Mouse (Mus musculus) brain, adult 2 months (tissue): Measurements from ENCODE around the gene Fut1.

Source experiments
- DNase-seq: peaks from one replicate; pipeline ENCODE4 v3.0.0; 2011; ENCODE audit warnings: low read depth, low spot score

The Fut1 gene

DNA sequence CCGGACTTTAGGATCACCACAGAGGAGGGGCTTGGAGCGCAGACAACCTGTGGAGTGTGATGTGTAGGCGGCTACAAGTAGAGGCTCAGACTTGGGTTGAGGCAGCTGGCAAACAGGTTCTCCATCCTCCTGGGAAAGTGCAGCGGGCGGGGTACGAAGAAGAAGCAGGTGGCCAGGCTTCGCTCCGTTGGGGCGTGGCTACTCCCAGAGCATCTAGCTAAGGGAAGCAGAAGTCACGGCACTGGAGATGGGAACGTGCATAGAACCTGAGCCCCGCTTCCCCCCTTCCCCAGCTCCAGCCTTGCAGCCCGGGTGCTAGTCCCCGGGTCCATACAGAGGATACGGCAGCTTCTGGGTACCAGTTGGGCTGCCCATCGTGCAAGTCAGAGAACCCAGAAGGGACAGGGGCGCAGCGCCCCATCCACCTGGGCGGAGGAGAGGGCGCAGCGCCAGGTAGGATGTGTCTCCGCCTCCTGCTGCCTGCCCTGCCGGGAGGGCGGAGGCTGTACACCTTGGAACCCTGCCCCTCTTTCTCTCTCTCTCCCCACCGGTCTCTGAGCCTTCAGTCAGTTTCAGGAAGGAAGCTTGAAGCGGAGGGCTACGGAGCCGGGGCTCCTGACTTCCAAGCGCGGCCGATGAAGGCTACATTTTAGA is at the start of gene Fut1:
Gene Fut1, plus strand, starts transcription at position 248 of the 654 bp plus-strand sequence.
- peak; percentile 61 for DNase-seq

DNA sequence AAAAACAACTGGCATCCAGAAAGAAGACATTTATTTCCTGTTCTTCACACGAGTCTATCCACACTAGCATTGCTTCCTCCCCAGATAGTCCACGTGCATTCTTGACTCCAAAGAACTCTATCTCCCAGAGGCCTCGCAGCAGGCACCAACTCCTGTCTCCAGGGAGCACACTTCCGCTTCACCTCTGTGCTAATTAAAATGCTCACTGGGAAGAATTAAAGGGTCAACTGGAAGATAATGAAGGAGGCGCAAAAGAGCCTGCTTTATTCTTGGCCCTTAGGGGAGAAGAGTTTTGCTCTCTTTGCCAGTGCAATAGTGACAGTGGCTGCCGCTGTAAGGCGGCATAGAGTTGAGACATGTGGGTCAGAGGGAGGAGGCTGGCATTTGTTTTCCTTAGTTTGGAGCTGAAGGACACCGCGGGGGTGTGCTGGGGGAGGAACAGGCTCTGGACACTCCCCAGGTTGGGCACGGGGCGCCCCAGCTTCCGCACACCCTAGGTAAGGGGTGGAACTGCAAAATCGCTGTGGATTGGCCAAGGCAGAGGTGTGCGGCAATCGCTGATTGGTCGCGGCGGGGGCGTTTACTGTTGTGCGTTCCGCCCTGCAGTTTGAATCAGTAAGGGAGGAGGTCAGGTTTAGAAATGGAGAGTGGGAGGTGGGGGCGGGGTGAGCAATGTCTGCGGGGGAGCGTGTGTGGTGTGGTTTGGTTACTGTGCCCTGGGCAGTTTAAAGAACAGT is 49.1 kb upstream of the Fut1 start:
- DNase-seq, result peak; percentile 98

DNA sequence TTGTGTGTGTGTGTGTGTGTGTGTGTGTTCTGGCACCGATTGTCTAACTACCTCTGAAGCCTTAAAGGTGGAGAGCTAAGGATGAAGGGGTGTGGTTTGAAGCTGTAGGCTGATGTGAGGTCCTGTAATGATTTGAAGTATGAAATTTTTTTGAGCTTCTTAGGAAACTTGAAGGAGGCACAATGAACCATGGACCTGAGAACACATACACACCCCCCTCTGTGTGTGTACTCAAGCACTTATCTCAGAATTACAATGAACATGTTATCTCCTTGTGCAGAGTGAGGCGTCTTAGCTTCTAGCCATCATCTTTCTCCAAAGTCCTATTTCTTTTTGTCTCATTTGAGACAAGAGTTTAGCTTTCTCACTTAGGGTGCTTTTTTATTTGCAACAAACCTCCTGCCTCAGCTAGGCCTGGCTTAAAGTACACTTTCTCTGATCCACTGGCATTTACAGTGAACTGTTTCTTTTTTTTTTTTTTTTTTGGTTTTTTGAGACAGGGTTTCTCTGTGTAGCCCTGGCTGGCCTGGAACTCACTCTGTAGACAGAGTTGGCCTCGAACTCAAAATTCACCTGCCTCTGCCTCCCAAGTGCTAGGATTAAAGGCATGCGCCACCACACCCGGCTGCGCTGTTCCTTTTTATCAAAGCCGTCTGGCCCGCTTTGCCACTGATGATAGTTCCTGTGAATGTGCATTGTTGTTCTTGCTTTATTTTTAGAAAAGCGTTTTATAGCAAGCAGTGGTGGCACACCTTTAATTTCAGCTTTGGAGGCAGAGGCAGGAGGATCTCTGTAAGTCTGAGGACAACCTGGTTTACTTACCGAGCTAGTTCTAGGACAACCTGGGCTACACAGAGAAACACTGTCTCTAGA is 48.3 kb upstream of the Fut1 start:
- DNase-seq, result no peak

DNA sequence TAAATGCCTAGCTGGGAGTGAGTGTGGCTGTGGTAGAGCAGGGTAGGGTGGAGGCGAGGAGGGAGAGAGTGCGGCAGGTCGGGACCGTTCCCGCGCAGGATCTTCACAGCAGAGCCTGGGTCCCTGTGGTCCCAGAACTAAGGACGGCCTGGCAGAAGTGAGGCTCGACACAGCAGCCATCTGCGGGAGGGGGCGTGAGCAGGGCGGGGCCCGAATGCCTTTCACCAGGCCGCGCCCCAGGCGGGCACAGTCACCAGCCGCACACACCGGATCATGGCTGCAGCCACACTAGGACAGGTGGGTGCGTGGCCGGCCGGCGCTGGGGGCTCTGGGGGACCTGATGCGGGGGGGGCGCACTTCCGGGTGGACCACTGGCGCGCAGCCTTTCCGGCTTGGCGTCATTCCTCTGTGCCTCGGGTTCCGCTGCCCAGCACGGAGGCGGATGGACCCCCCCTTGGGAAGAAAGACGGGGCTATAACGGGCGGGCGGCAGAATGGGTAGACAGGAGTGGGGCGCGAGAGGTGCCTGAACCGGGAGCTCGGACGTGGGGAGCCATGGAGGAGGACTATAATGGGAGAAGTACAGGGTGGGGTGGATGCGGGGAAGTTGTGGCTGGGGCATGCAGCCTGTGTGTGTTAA is 46.9 kb upstream of the Fut1 start, which contains the start of gene Bcat2:
Gene Bcat2, plus strand, starts transcription at position 51 of the 639 bp plus-strand sequence.
- peak; percentile 83 for DNase-seq

DNA sequence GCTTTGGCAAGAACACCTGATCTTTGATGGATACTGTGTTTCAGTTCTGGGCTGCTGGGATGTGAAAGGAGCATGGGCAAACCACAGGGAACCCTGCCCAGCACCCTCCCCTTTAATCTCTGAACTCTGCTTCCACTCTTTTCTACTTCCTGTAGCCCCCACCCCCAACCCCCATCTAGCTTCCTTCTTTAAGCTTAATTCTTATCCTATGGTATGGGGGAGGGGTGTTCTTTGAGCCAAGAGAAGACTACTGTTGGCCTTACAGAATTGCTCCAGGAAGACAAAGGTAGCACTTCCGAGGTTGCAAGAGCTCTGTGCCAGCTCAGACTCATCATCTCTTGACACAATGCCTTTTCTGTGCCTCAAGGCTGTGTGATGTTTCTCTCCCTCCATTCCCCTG is 45.1 kb upstream of the Fut1 start:
- DNase-seq, result no peak

DNA sequence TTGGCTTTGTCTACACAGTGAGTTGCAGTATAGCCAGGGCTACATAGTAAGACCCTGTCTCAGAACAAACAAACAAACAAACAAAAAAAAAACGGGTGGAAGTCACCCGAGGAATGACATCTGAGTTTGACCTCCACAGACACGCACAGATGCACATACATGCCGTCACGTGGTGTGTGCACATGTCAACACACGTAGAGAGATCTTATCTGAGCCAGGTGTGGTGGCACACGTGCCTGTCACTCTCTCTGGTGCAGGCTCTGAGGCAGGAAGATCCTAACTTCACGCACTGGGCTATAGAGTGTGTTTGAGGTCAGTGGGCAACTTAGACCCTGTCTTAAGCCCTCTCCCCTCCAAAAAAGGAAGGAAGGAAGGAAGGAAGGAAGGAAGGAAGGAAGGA is 43.1 kb upstream of the Fut1 start:
- no peak for DNase-seq

DNA sequence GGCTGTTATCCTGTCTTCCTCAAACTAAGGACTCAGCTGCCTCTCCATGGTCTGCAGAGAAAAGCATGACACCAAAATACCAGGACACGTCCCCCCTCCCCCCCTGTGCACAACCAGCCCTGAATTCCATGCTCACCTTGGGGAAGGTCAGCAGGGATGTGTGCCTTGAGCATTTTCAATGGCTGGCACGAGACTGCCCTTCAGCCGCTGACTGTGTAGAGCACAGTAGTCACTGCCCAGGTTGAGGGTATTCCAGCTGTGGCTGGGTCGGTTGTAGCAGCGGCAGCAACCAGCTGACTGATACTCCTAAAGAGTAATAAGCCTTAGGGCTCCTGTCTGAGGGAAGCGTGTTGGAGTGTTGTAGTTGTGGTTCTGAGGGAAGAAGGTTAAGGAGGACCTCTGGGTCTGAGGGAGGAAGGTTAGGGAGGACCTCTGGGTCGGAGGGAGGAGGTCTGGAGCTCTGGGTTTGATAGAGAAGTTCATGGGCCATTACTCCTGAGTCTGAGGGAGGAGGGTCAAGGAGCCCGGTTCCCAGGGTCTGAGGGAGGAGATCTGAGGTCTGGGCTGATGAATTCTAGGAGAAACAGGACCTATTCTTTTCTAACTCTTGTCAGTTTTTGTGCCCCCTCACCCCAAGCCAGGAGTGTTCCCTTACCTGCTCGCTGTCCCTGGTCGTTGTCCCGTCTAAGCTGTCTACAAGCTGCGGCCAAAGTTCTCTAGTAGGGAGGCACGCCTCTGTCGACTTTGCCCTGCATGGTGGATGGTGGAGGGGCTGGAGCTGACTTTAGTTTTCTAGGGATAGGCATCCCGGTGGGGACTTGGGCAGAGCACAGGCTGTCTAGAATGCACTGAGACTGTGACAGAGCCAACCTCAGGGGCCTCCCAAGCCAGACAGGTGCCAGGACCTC is 42.4 kb upstream of the Fut1 start:
- no peak for DNase-seq

DNA sequence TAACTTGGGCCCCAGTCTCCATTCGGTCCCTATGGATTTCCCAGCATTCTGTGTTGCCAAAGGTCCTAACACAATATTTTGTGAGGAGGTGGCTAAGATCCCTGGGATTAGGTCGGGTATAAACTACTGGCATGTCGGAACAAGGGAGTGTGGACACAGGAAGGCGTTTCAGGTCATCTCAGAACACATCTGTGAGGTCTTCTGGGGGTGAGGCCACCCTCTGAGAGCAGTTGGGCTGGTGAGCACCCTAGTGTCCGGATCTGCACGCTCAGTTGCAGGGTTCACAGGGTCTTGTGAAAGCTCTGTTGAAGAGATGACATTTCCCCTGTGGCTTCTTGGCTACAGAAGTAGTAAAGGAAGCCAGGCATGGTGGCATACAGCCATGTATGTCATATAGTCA is 31.2 kb upstream of the Fut1 start:
- no peak for DNase-seq

DNA sequence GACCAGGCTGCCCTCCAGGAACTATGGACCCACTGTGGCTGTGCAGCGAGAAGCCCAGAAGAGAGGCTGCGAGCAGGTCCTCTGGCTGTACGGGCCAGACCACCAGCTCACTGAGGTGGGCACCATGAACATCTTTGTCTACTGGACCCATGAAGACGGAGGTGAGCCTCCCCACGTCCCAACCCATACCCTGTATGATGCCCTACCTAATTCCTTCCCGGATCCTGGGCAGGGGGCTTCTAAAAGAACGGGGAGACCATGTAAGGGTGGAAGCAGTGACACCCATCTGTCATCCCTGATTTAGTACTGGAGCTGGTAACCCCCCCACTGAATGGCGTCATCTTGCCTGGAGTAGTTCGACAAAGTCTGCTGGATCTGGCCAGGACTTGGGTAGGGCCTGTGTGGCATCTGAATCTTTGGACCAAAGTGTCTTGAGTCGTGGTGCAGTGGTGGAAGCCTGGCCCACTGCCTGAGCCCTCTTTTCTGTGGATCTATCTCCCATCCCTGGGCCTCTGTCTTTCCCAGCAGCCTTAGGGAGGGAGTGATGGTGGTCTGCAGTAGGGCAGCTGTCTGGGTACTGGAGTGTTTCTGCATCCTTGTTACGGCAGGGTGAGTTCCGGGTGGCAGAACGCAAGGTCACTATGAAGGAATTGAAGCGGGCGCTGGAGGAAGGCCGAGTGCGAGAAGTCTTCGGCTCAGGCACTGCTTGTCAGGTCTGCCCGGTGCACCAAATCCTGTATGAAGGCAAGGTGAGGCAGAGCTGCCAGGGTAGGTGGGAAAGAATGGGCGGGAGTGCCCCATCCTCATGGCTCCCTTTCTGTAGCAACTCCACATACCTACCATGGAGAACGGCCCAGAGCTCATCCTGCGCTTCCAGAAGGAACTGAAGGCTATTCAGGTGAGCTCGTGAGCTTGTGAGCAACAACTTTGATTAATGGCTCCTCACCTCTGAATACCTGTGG is 29.2 kb upstream of the Fut1 start:
- no peak for DNase-seq

DNA sequence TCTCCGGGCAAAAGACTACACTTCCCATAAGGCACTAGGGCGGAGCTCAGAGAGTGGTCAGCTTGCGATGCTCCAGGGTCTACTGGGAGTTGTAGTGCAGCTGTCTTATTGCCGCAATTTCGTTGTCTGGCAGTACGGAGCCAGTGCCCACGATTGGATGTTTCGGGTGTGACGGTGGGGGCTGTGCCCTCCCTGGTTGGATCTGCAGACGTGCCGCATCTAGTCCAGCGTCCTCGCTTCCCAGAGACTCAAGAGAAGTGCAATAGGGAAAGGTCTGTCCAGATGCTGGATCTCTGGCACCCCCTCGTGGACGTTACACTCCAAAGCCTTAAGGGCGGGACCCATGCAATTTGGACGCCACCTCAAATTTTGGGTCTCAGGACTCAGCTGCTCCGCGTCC is 27.9 kb upstream of the Fut1 start:
- DNase-seq, result peak; percentile 100

DNA sequence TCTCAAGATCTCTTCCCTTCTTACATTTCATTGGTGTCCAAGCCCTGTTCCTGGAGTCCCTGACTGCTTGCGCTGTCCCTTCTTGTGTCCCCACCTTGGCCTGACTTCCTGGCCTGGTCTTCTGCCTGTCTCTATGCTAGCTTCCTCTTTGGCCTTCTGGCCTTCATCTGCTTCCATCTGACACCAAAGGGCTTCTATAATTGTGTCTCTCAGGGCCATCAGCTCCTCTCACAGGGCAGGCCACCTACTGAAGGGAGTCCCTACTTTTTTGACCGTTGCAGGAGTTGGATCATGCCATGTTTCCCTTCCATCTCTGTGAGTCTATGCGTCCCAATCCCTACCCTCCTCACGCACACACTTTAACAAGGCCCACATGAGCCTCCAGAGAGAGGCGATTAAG is 27.2 kb upstream of the Fut1 start:
- DNase-seq, result no peak

DNA sequence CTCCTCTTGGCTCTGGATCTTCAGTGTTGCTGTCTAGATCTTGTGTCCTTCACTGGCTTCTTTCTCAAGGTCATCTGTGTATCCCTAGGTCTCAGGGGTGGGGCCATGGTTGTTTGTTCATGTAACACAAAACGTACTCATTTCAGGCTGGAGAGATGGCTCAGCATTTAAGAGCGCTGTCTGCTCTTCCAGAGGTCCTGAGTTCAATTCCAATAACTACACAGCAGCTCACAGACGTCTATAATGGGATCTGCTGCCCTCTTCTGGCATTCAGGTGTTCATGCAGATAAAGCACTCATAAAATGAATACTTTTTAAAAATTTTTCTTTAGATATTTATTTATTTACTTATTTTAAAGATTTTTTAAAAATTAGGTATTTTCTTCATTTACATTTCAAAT is 26.2 kb upstream of the Fut1 start:
- DNase-seq, result peak; percentile 32

DNA sequence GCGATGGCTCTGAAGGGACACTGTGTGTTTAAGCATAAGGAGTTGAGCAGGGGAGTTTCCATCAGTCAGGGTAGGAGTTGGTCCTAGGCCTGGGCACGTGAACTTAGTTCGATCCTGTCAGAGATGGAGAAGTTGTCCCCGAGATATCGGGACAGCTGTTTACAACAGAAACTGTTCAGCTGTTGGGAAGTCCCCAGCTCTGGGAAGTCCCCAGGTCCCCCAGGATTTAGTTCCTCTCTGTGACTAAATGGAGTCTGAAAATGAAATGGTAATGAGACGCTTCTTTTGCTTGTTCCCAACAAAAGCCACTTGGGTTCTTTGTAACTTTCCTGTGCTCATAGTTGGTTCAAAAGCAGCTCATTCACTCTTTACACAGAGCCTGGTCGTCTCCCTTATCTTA is 25.2 kb upstream of the Fut1 start:
- no peak for DNase-seq

DNA sequence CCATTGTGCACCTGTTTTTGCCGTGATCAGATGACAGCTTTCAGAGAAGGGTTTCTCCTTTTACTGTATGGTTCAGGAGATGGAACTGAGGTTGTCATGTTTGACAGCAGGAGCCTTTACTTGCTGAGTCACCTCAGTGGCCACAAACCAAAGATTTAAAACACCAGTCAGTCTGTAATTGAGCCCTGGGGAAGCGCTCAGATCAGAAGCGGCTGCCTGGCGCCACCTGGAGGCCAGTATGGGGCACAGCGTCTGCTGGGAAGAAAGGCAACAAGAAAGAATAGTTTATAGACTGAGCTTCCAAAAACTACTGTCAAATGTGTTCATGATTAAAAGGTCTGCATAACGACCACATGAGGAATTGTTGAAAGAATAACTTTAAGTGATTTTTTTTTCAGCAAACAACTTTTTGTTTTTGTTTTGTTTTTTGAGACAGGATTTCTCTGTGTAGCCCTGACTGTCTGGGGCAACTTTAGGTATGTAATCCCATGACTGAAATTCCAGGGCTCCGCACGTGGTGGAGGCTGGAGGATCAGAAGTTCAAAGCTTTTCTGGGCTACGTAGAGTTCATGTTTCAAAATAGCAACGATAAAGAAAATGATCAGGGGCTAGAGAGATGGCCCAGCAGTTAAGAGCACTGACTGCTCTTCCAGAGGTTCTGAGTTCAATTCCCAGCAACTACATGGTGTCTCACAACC is 23.8 kb upstream of the Fut1 start:
- peak; percentile 88 for DNase-seq

DNA sequence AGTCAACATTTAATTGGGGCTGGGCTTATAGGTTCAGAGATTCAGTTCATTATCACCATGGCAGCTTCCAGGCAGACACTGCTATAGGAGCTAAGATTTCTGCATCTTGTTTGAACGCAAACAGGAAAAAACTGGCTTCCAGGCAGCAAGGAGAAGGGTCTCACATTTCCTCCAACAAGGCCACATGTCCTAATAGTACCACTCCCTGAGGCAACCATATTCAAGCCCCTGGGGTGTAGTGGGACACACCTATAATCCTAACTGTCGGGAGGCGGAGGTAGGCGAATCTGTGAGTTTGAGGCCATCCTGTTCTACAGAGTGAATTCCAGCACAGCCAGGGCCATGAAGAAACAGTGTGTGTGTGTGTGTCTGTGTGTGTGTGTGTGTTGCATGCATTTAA is 21.9 kb upstream of the Fut1 start:
- DNase-seq, result no peak

DNA sequence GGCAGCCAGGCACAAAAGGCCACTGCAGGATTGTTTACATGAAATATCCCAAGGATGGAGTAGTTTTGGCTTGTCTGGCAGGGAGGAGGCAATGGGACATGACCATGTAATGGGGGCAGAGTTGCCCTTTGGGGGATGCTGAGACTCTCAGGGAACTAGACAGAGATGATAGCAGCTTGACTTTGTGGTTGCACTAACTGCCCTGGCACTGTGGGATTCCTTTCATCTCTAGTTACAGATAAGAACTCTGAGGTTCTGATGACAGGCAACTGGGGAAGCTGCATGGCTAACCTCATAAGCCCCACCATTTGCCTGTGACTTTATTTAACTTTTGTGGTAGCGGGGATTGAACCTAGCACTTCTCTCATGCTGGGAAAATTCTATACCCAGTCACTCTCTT is 21.0 kb upstream of the Fut1 start:
- DNase-seq, result no peak

DNA sequence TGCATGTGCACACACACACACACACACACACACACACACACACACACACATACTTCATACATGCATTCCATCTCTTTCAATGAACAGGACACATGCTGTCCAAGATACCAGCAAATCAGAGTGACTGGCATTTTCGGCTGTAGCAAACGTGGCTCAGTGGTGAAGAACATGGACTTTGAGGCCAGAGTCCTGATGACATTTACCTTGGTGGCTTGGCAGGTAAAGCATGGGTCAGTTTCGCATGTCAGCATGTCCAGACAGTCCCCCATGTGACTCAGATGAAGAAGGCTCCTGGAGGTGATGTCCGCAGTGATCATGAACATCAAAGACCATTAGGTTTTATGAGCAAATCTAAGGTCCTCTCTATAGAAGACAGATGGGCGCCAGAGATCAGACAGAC is 20.1 kb upstream of the Fut1 start:
- no peak for DNase-seq

DNA sequence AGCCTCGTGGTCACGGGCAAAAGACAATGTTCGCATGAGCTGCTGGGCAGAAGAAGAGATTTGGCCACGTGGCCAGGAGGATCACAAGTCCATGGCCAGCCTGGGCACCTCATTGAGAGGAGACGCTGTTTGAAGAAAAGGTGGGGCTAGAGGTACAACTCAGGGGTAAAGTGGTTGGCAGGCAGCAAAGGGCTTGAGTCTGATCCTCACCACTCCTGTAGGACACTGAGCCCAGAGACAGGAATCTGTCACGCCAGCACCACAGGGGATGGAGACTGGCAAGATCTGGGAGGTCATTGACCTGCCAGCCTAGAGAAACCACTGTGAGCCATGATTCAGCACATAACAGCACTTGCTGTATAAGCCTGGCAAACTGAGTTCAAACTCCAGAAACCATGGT is 19.6 kb upstream of the Fut1 start:
- DNase-seq, result no peak
